Mouse (Mus musculus): ENCODE measurements around the gene Icam5.
"Not testable (repeated sequence)": the region's sequence is repeated elsewhere in the genome, so short reads cannot be mapped to it uniquely, and the experiment has no call there.

Gene Icam5

GRCm38 (mm10) chr9:21010362-21010761, 21.5 kb upstream of the Icam5 start:
- in situ Hi-C loops (cut with MboI; ENCODE audit: low pct_unique_long_range_greater_than_20kb in 1 of 2, low sequenced_read_pairs in 2 of 2, unreplicated experiment in 1 of 2): no loop called here

DNA sequence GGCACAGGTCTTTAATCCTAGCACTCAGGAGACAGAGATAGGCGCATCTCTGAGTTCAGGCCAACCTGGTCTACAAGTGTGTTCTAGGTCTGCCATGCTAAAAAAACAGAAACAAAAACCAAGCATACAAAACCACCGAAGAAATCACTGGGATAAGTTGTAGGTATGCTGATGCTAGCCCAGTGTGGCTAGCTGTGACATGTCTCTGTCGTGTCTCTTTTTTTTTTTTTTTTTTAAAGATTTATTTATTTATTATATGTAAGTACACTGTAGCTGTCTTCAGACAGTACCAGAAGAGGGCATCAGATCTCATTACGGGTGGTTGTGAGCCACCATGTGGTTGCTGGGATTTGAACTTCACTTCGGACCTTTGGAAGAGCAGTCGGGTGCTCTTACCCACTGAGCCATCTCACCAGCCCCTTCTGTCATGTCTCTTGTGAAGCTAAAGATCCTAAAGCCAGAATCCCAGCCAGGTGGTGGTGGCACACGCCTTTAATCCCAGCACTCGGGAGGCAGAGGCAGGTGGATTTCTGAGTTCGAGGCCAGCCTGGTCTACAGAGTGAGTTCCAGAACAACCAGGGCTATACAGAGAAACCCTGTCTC, 20.8 kb upstream of the Icam5 start:
- in situ Hi-C loops (cut with MboI; ENCODE audit: low pct_unique_long_range_greater_than_20kb in 1 of 2, low sequenced_read_pairs in 2 of 2, unreplicated experiment in 1 of 2): not testable (repeated sequence)

DNA sequence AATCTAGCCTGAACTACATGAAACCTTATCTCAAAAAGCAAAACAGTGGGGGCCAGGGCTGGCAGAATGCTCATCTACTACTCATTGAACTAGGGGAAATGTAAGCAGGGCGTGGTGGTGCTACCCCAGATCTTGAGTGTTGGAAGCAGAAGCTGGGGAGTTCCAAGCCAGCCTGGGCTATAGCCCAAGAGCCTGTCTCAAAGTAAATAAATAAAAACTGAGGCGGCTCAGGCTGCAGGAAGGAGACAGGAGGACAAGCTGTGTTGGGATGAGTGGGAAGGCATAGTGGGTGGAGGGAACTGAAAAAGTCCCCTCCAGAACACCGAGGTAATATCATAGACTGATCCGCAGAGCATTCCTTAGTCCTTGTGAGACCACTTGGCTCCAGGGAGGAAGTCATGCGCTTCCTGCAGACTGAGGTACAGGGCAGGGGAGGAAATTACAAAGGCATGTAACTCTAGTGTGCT, 20.0 kb upstream of the Icam5 start:
- in situ Hi-C loops (cut with MboI; ENCODE audit: low pct_unique_long_range_greater_than_20kb in 1 of 2, low sequenced_read_pairs in 2 of 2, unreplicated experiment in 1 of 2): no loop called here

GRCm38 (mm10) chr9:21012368-21012767, 19.5 kb upstream of the Icam5 start:
- in situ Hi-C loops (cut with MboI; ENCODE audit: low pct_unique_long_range_greater_than_20kb in 1 of 2, low sequenced_read_pairs in 2 of 2, unreplicated experiment in 1 of 2): no loop called here

GRCm38 (mm10) chr9:21014691-21015570, 16.9 kb upstream of the Icam5 start:
- in situ Hi-C loops (cut with MboI; ENCODE audit: low pct_unique_long_range_greater_than_20kb in 1 of 2, low sequenced_read_pairs in 2 of 2, unreplicated experiment in 1 of 2): no loop called here

GRCm38 (mm10) chr9:21015571-21016130, 16.2 kb upstream of the Icam5 start, which contains the start of gene Icam1:
TSS of gene Icam1 (plus strand) at chr9:21015985.
- in situ Hi-C loops (cut with MboI; ENCODE audit: low pct_unique_long_range_greater_than_20kb in 1 of 2, low sequenced_read_pairs in 2 of 2, unreplicated experiment in 1 of 2): no loop called here

GRCm38 (mm10) chr9:21016331-21017176, 15.3 kb upstream of the Icam5 start:
- in situ Hi-C loops (cut with MboI; ENCODE audit: low pct_unique_long_range_greater_than_20kb in 1 of 2, low sequenced_read_pairs in 2 of 2, unreplicated experiment in 1 of 2): no loop called here

DNA sequence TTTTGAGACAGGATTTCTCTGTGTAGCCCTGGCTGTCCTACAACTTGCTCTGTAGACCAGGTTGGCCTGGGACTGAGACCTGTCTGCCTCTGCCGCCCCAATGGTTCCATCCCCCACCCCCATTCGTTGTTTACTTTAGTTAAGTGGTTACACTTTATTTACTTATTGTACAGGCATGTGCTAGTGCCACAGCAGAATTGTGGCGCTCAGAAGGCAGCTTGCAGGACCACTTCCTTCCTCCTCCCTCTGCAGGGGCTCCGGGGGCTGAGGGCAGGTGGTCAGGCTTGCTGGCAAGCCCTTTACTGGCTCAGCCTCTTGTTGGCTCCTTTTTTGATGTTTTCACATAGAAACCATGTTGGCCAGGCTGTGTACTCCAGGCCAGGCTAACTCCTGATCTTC, 14.7 kb upstream of the Icam5 start:
- in situ Hi-C loops (cut with MboI; ENCODE audit: low pct_unique_long_range_greater_than_20kb in 1 of 2, low sequenced_read_pairs in 2 of 2, unreplicated experiment in 1 of 2): no loop called here

- in situ Hi-C loops (cut with MboI; ENCODE audit: low pct_unique_long_range_greater_than_20kb in 1 of 2, low sequenced_read_pairs in 2 of 2, unreplicated experiment in 1 of 2): no loop called here
Measured at GRCm38 (mm10) chr9:21018600-21018999, 13.3 kb upstream of the Icam5 start.

GRCm38 (mm10) chr9:21021363-21021762, 10.5 kb upstream of the Icam5 start:
- in situ Hi-C loops (cut with MboI; ENCODE audit: low pct_unique_long_range_greater_than_20kb in 1 of 2, low sequenced_read_pairs in 2 of 2, unreplicated experiment in 1 of 2): no loop called here

DNA sequence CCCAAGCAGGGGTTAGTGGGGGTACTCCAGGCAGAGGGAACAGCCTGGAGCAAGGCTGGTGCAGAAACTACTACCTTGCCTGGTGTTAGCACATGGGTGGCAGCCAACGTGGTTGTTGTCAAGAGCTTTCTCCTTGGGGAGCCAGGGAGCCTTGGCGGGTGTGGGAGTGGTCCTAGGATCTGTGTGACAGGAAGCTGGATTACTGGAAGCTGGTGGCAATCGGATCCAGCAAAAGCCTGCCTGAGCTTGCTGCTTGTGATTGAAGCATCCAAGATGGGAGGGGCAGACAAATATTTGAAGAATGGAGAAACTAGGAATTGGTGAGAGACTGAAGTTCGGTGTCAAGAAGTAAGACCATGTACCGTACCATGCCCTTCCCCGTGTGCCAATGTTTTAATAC, 9.6 kb upstream of the Icam5 start:
- in situ Hi-C loops (cut with MboI; ENCODE audit: low pct_unique_long_range_greater_than_20kb in 1 of 2, low sequenced_read_pairs in 2 of 2, unreplicated experiment in 1 of 2): no loop called here

DNA sequence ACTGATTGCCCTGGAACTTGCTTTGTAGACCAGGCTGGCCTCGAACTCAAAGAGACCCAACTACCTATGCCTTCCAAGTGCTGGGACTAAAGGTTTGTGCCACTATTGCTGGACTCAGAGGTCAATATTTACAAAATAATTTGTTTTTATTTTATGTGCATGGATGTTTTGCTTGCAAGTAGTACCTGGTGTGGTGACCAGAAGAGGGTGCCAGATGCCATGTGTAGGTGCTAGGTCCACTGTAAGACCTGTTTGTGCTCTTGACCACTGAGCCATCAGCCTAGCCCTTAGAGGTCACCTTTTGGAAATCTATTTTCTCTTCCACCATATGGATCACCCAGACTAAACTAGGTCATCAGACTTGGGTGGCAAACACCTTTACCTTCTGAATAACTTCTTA, 9.1 kb upstream of the Icam5 start:
- in situ Hi-C loops (cut with MboI; ENCODE audit: low pct_unique_long_range_greater_than_20kb in 1 of 2, low sequenced_read_pairs in 2 of 2, unreplicated experiment in 1 of 2): no loop called here

DNA sequence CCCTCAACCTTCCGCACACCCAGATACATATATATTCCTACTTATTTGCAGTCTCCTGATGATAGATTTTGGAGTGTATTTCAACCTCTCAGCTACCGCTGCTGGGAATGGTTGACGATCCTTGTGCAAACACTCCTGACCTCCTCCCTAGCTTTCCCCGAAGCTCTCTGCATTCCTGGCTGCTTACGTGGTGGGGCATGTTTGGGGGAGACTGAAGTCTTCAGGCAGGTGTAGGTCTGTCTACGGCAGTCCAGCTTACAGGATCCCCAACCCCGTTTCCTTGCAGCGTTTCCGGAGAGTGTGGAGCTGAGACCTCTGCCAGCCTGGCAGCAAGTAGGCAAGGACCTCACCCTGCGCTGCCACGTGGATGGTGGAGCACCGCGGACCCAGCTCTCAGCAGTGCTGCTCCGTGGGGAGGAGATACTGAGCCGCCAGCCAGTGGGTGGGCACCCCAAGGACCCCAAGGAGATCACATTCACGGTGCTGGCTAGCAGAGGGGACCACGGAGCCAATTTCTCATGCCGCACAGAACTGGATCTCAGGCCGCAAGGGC, 6.5 kb upstream of the Icam5 start:
- in situ Hi-C loops (cut with MboI; ENCODE audit: low pct_unique_long_range_greater_than_20kb in 1 of 2, low sequenced_read_pairs in 2 of 2, unreplicated experiment in 1 of 2): no loop called here

DNA sequence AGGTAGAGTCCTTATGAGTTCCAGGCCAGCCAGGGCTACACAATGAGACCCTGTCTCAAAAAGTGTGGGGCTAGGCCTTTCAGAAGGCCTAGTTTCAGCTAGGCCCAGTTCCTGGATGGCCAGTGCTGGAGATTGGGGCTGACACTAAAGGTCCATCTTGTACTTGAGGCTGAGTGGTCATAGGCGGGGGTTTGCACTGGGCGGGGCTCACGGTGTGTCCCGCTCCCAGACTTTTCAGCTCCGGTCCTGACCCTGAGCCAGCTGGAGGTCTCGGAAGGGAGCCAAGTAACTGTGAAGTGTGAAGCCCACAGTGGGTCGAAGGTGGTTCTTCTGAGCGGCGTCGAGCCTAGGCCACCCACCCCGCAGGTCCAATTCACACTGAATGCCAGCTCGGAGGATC, 5.0 kb upstream of the Icam5 start:
- in situ Hi-C loops (cut with MboI; ENCODE audit: low pct_unique_long_range_greater_than_20kb in 1 of 2, low sequenced_read_pairs in 2 of 2, unreplicated experiment in 1 of 2): no loop called here

DNA sequence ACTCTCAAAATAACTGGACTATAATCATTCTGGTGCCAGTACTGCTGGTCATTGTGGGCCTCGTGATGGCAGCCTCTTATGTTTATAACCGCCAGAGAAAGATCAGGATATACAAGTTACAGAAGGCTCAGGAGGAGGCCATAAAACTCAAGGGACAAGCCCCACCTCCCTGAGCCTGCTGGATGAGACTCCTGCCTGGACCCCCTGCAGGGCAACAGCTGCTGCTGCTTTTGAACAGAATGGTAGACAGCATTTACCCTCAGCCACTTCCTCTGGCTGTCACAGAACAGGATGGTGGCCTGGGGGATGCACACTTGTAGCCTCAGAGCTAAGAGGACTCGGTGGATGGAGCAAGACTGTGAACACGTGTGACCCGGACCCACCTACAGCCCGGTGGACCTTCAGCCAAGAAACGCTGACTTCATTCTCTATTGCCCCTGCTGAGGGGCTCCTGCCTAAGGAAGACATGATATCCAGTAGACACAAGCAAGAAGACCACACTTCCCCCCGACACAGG, 4.0 kb upstream of the Icam5 start:
- in situ Hi-C loops (cut with MboI; ENCODE audit: low pct_unique_long_range_greater_than_20kb in 1 of 2, low sequenced_read_pairs in 2 of 2, unreplicated experiment in 1 of 2): no loop called here

GRCm38 (mm10) chr9:21028560-21029110, 3.2 kb upstream of the Icam5 start:
- in situ Hi-C loops (cut with MboI; ENCODE audit: low pct_unique_long_range_greater_than_20kb in 1 of 2, low sequenced_read_pairs in 2 of 2, unreplicated experiment in 1 of 2): no loop called here

DNA sequence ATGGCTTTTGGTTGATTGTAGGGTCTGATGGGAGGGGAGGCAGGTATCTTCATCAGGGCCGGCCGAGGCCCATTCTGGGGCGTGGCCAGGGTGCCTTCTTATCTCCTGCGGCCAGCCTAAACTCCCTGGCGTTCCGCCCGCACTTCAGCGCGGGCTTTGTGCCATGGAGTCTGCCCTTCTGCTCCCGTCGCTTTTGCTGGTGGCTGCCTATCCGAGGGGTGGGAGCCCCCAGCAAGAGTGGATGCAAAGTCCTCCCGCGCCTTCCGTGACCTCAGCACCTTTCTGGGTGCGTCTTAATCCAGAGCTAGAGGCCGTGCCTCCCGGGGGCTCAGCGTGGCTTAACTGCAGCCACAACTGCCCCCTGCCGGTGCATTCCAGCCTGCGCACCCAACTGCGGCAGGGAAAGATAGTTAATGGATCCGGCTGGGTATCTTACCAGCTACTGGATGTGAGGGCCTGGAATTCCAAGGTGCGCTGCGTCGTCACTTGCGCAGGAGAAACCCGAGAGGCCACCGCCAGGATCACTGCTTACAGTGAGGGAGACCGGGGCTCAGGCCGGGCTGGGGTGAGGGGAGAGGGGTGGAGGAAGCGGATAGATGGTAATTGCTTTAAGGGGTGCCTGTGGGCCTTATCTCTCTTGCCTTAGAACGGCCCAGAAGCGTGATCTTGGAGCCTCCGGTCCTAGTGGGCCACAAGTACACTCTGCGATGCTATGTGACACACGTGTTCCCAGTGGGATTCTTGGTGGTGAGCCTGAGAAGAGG, 2.4 kb upstream of the Icam5 start, which contains the start of gene Icam4:
Gene Icam4, plus strand, starts transcription at position 83 of the 764 bp plus-strand sequence.
- in situ Hi-C loops (cut with MboI; ENCODE audit: low pct_unique_long_range_greater_than_20kb in 1 of 2, low sequenced_read_pairs in 2 of 2, unreplicated experiment in 1 of 2): no loop called here

Measured in mouse embryonic stem cell (cell line).